Mouse (Mus musculus) kidney, embryonic 14.5 days (tissue): ENCODE results near the gene Rccd1. TPM values are rescaled to one million over a fixed set of nuclear protein-coding genes. Genes with fewer than 3 reads are reported as not detected.
"Not testable (repeated sequence)": the region's sequence is repeated elsewhere in the genome, so short reads cannot be mapped to it uniquely, and the experiment has no call there.

Experiments
- ATAC-seq: fragments of 200-750 bp; cut with Nextera tagmentation; 2 replicates; pipeline ENCODE4 v1.8.0; 2017; ENCODE audit warnings: moderate number of reproducible peaks, mild to moderate bottlenecking, moderate TSS enrichment, moderate library complexity; ENCODE audit not compliant: low FRiP score, low TSS enrichment
- H3K27ac ChIP-seq: fragments of 300-500 bp; sonication (generic); 2 replicates; pipeline ENCODE4 v1.5.1; 2014; ENCODE audit warnings: low read depth, mild to moderate bottlenecking, low read length, moderate library complexity, mixed read lengths
- H3K27me3 ChIP-seq: fragments of 300-500 bp; sonication (generic); 2 replicates; pipeline ENCODE4 v1.6.1; 2014; ENCODE audit warnings: mild to moderate bottlenecking, low read length; ENCODE audit not compliant: control insufficient read depth, insufficient read depth
- H3K36me3 ChIP-seq: fragments of 300-500 bp; sonication (generic); 2 replicates; pipeline ENCODE4 v1.6.1; 2014; ENCODE audit warnings: low read length, mixed read lengths; ENCODE audit not compliant: control insufficient read depth, insufficient read depth
- H3K4me1 ChIP-seq: fragments of 300-500 bp; sonication (generic); 2 replicates; pipeline ENCODE4 v1.6.1; 2014; ENCODE audit warnings: low read length, mixed read lengths; ENCODE audit not compliant: control insufficient read depth, insufficient read depth
- H3K4me2 ChIP-seq: fragments of 300-500 bp; sonication (generic); replicated peaks from 2 replicates; pipeline ENCODE4 v1.6.1; 2014; ENCODE audit warnings: low read depth, mild to moderate bottlenecking, low read length
- H3K4me3 ChIP-seq: fragments of 300-500 bp; sonication (generic); 2 replicates; pipeline ENCODE4 v1.5.1; 2014; ENCODE audit warnings: mild to moderate bottlenecking, low read length
- H3K9ac ChIP-seq: fragments of 300-500 bp; sonication (generic); 2 replicates; pipeline ENCODE4 v1.6.1; 2014; ENCODE audit warnings: low read depth, mild to moderate bottlenecking, low read length, moderate library complexity
- H3K9me3 ChIP-seq: fragments of 300-500 bp; sonication (generic); 2 replicates; pipeline ENCODE4 v1.6.1; 2016; ENCODE audit warnings: low read length; ENCODE audit not compliant: control insufficient read depth
- WGBS: fragments of 180-500 bp; shearing (Covaris S2); extraction: QIAGEN DNeasy Blood & Tissue Kit; methylation state at CpG from one replicate; pipeline ENCODE4 v1.1.7; 2014; 5-methylcytosine and 5-hydroxymethylcytosine counted together
- polyA plus RNA-seq: library from polyadenylated mRNA; unstranded; fragments of >200 nt; fragmentation: Nextera tagmentation; extraction: Ambion mirVana; gene quantifications from 2 replicates; pipeline ENCODE4 v1.2.1, GENCODE M21; 2014

The Rccd1 gene
- polyA plus RNA-seq, 1 experiment from 2014 or later = 15.1 TPM

DNA sequence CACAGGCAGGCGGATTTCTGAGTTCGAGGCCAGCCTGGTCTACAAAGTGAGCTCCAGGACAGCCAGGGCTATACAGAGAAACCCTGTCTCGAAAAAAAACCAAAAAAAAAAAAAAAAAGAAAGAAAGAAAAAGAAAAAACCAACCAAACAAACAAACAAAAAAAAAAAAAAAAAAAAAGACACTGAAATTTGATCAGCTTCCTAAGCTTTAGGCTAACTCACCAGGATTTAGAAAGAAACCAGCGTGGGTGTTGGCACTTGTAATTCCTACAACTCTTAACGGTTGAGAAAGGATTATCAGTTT is 514 bp upstream of the Rccd1 start:
- H3K9me3 ChIP-seq, H3K9ac ChIP-seq, ATAC-seq, H3K4me2 ChIP-seq, H3K27me3 ChIP-seq, H3K4me1 ChIP-seq, H3K27ac ChIP-seq: not testable (repeated sequence)
- 57% methylated on average over 4 of the region's 5 CpGs for WGBS
- H3K4me3 ChIP-seq = peak overlapping the region; percentile 63; the same call in 1 of the 2 replicates
- H3K36me3 ChIP-seq = peaks cover 52% of the 10 kb centered on the region

DNA sequence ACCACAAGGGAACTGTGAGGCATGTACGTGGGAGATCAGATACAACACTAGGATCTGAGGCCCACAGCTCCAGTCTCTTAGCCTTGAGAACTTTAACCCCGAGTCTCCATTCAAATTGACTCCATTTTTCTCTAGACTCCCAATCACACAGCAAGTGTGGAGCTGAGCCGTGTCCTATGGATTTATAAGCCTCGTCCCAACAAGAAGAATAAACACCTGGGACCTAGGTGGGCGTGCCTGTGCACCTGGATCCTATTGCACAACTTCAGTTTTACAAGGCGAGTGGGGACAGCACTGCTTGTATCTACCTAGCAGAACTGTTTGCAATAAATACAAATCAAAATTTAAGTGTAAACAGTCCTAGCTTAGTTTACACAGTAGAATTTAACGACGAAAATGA is 918 bp downstream of the Rccd1 start:
- peak overlapping the region; percentile 73 for H3K27ac ChIP-seq
- ATAC-seq = no peak
- H3K9me3 ChIP-seq = no peaks in the 10 kb centered on the region
- peak overlapping the region; percentile 65 for H3K9ac ChIP-seq
- no peaks in the 10 kb centered on the region for H3K27me3 ChIP-seq
- WGBS = 14% methylated on average over 8 of the region's 8 CpGs
- peaks cover 37% of the 10 kb centered on the region for H3K36me3 ChIP-seq
- peaks cover 10% of the 10 kb centered on the region for H3K4me1 ChIP-seq
- peak overlapping the region; percentile 63 for H3K4me3 ChIP-seq
- H3K4me2 ChIP-seq = peak overlapping the region; percentile 84

DNA sequence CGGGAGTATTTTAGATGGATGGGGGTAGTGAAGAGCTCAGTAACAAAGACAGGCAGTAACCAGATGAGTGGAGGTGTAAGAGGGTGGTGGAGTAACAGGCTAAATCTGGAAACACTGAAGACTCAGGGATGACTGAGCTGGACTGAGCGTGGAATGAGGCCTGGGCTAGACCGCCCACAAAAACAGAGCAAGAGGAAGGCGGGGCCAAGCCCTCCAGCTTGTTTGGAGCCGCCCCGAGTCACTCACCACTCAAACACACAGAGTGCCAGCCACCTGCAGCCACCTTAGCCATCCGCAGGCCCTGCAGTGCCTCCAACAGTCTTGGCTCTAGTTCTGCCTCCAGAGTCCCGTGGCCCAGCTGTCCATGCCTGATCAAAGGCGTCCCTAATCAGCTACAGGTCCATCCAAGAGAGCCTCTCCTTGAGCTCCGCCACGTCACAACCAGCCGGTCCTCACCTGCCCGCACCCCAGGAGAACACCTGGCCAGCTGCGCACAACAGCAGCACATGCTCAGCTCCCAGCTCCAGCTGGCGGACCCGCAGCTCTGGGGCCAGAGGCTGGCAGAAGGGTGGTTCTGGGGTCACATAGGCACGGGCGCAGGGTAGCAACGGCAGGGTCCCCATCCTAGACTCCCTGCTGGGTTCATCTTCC is 4.3 kb downstream of the Rccd1 start:
- no peaks in the 10 kb centered on the region for H3K27me3 ChIP-seq
- no peak overlapping the region for H3K4me3 ChIP-seq
- H3K9me3 ChIP-seq = no peaks in the 10 kb centered on the region
- H3K27ac ChIP-seq = no peak overlapping the region
- H3K36me3 ChIP-seq = peaks cover 25% of the 10 kb centered on the region
- no peak overlapping the region for H3K4me2 ChIP-seq
- no peak for ATAC-seq
- WGBS = 86% methylated on average over 19 of the region's 19 CpGs
- H3K4me1 ChIP-seq = peaks cover 10% of the 10 kb centered on the region
- H3K9ac ChIP-seq = no peak overlapping the region

DNA sequence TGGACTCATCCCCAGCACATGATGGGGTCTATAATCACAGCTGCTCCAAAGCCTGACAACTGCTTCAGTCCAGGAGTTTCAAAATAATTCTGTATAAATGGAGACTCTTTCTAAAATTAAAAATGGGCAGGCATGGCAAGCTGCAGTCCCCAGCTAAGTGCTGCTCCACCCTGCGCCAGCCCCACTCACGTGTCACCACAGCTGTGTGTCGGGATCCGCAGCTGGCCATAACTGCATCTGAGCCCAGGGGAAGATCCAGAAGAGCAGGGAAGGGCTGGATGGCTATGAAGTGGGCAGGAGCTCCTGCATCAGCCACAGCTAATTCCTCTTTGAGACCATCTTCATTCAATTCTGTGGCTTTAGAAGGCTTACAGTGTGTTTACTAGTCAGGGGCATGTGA is 5.6 kb downstream of the Rccd1 start:
- Histone ChIP-seq H3K36me3 (peaks cover 38% of the 10 kb centered on the region), H3K4me1 (peaks cover 10% of the 10 kb centered on the region), H3K4me3 (no peak overlapping the region), H3K9ac (no peak overlapping the region), H3K27me3 (no peaks in the 10 kb centered on the region), H3K27ac (no peak overlapping the region), H3K9me3 (no peaks in the 10 kb centered on the region), H3K4me2 (no peak overlapping the region)
- ATAC-seq = no peak
- WGBS = 89% methylated on average over 4 of the region's 4 CpGs

DNA sequence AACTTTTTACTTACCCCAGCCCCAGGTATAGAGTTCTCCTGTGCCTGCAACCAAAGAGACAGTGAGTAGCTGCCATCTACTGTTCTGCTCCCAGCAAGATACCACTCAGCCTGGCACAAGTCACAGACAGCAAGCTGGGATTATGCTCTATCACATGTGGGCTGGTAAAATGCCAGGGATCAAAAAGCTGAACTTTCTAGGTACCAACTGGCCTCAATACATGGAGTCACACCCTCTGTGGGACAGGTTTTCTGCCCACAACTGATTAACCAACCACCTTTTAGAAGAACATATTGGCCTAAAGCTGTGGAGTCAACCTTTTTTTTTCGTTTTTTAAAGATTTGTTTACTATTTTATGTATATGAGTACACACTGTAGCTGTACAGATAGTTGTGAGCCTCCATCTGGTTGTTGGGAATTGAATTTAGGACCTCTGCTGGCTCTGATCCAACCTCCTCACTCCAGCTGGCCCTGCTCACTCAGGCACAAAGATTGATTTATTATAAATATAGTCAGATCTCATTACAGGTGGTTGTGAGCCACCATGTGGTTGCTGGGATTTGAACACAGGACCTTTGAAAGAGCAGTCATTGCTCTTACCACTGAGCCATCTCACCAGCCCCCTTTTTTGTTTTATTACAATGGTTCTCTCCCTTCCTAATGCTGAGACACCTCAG is 6.7 kb downstream of the Rccd1 start:
- no peak for ATAC-seq
- peaks cover 49% of the 10 kb centered on the region for H3K36me3 ChIP-seq
- H3K4me3 ChIP-seq = no peak overlapping the region
- 0 out of 2 replicates have a peak, but pooled peaks cover under 1% of the 10 kb centered on the region for H3K4me1 ChIP-seq
- H3K4me2 ChIP-seq = no peak overlapping the region
- no peaks in the 10 kb centered on the region for H3K27me3 ChIP-seq
- no peaks in the 10 kb centered on the region for H3K9me3 ChIP-seq
- no peak overlapping the region for H3K27ac ChIP-seq
- H3K9ac ChIP-seq = no peak overlapping the region
- 81% methylated on average over 1 of the region's 1 CpGs for WGBS

DNA sequence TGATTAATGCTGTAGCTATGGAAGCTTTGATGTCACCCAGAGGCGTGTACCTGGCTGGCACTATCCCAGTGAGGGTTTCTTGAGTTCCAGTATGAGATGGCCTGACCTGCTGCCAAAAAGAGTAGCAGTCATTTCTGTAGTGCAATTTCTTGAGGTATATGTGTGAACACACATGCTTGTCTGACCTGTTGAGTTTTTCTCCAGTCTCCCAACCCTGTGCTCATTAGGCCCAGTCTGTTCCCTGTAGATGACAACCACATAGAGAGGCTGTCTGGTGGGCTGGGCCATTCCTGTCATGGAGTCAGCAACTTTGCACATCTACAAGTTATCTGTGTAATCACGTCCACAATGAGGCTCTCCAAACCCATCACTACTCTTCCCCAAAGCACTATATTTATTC is 8.5 kb downstream of the Rccd1 start:
- H3K27me3 ChIP-seq = no peaks in the 10 kb centered on the region
- H3K4me2 ChIP-seq = no peak overlapping the region
- peaks cover 67% of the 10 kb centered on the region for H3K36me3 ChIP-seq
- no peak overlapping the region for H3K4me3 ChIP-seq
- ATAC-seq = no peak
- no peak overlapping the region for H3K27ac ChIP-seq
- no peaks in the 10 kb centered on the region for H3K4me1 ChIP-seq
- WGBS = 85% methylated on average over 2 of the region's 2 CpGs
- H3K9me3 ChIP-seq = no peaks in the 10 kb centered on the region
- no peak overlapping the region for H3K9ac ChIP-seq

DNA sequence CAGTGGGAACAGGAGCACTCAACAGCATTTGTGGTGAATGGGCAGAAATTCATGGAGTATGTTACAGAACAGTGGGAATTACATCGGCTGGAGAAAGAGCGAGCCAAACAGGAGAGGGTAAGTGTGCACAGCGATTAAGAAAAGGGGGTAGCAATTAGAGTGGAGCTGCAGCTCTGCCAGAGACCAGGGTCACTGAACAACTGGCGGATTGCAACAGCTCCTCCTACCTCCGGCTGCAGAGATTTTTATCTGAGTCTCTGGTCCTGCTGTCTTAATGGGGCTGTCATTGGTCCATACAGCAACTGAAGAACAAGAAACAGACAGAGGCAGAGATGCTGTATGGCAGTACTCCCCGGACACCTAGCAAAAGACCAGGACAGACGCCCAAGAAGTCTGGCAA is 13.5 kb downstream of the Rccd1 start:
- Histone ChIP-seq H3K9me3 (no peaks in the 10 kb centered on the region), H3K27ac (no peak overlapping the region), H3K36me3 (peaks cover 98% of the 10 kb centered on the region), H3K9ac (no peak overlapping the region), H3K27me3 (no peaks in the 10 kb centered on the region), H3K4me3 (no peak overlapping the region), H3K4me1 (no peaks in the 10 kb centered on the region), H3K4me2 (no peak overlapping the region)
- ATAC-seq = no peak
- WGBS = 77% methylated on average over 7 of the region's 7 CpGs

DNA sequence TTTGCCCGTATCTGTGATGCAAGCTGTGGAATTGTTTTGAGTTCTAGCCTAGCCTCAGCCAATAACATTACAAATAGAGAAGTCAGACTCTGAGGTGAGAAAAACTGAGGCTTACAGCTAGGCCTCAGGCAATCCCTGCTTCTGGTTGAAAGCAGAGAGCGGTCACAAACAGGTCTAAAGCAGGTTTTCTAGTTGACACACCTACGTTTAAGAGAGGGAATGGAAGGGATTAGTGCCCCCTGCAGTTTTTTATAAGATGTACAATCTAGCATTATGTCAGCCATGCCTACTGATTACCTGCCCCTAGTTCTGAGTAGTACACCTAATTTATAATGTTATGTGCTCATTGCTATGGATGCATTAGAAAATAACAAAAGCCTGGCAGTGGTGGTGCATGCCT is 16.5 kb downstream of the Rccd1 start:
- Histone ChIP-seq H3K9ac (no peak overlapping the region), H3K27me3 (no peaks in the 10 kb centered on the region), H3K4me1 (no peaks in the 10 kb centered on the region), H3K9me3 (no peaks in the 10 kb centered on the region), H3K4me2 (no peak overlapping the region), H3K4me3 (no peak overlapping the region), H3K36me3 (peaks cover 97% of the 10 kb centered on the region), H3K27ac (no peak overlapping the region)
- 83% methylated on average over 3 of the region's 3 CpGs for WGBS
- no peak for ATAC-seq

DNA sequence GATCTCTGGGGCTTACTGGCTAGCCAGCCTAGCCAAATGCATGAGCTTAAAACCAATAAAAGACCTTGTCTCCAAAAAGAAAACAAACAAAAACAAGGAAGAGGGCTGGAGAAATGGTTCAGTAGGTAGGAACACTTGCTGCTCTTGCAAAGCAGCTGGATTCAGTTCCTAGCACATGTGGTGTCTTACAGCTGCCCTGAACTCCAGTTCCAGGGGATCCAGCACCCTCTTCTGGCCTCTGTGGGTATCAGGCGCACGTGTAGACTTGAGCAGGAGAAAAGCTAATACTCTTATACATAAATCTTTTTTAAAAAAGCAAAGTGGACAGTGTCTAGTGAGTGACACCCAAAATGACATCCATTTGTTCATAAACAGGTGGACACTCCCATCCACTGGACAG is 22.7 kb downstream of the Rccd1 start:
- Histone ChIP-seq H3K36me3 (peaks cover 66% of the 10 kb centered on the region), H3K9me3 (no peaks in the 10 kb centered on the region), H3K9ac (no peak overlapping the region), H3K27ac (no peak overlapping the region), H3K4me1 (no peaks in the 10 kb centered on the region), H3K4me3 (no peak overlapping the region), H3K27me3 (no peaks in the 10 kb centered on the region), H3K4me2 (no peak overlapping the region)
- ATAC-seq = no peak
- whole genome bisulfite sequencing = 91% methylated on average over 2 of the region's 2 CpGs
